Mouse (Mus musculus) cerebellum, postnatal 14 days (tissue): ENCODE measurements around the gene Spata16.
A peak's percentile ranks its signal among the peaks of the same experiment; 100 is the strongest.
"Not testable (repeated sequence)": the region's sequence is repeated elsewhere in the genome, so short reads cannot be mapped to it uniquely, and the experiment has no call there.

ENCODE experiments used
- DNase-seq, 2 experiments: peaks; one replicate each; pipeline ENCODE4 v3.0.0; 2021; ENCODE audit warnings: mixed read lengths in 2 of 2

The Spata16 gene

DNA sequence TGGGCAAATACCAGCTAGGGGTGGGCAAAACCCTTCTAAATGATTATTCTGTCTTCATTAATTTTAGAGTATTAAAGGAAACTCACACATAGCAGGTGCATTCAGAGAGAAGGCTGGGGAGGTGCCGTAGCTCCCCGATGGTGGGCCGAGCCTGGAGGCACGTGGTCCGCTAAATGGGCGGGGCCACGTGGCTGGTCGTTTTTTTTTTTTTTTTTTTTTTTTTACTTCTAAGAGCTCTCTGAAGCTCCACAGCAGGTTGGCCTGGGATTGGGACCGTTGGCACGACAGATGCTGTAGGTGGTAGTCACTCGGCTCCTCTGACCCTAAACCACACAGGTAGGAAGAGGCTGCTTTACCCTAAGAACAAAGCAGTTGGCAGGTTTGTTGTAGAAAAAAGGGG, at the start of gene Spata16:
Spata16 (plus strand) TSS at position 219 of the 400 bp plus-strand sequence.
- no peak for DNase-seq

DNA sequence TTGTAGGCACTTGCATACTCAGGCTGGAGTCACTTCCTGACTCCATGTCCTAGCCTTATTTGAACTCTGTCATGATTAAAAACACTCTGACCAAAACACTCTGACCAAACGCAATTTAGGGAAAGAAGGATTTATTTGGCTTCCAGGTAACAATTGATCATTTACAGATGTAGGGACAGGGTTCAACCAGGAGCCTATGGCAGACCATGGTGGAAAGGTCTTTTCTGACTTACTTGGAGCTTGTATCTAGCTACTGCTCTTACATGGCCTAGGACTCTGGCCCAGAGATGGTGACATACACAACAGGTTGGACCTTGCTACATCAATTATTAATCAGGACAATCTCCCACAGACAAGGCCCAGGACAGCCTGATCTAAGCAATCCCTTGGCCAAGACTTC, 32.6 kb upstream of the Spata16 start:
- DNase-seq: no peak

DNA sequence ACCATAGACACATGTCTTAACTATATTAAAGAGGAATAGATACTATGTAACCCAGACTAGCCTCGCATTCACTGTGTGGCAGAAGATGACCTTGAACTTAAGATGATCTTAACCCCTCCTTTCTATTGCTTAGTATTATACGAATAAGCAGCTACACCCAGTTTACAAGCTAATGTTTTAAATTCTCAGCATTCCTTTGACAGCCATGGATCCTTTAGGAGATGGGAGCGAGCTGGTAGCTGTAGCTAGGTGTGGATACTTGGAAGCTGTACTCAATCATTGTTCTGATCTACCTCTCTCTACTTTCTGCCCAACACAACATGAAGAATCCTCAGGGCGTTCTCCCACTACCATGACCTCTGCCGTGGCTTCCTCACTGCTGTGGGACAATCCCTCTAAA, 28.9 kb upstream of the Spata16 start:
- no peak for DNase-seq

DNA sequence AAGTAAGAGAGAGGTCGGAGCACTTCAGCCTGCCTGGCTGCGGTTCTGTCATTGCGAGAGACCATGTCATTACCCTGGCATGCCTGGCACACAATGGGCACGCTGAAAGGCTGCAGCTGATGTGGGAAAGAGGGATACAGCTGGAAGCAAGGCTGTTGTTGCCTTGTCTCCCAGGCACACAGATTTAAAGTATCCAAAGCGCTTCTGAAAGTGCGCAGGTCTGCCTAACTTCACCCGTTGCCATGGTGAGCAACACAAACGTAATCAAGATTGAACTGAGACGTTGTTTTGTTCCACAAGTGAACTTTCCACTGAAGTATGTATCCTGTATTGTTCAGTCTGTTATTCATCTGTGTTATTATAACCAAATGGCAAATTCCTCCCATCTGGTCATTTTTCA, 1.8 kb downstream of the Spata16 start:
- no peak for DNase-seq

DNA sequence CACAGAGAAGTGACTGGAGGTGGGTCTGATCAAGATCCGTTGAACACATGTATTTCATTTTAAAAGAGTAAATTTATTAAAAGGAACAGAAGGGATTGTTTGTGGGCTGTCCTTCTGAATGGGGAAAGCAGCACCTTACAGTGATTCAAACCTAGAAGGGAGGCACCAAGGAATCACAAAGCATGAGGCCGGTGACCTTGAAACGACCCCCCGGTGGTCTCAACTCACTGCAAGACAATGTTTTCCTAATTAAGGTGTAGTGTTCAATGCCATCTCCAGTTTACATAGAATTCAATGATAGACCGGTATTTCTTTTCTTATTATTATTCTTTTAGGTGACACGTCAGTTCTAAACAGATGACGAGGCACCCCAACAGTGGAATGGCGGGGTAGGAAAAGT, 2.4 kb downstream of the Spata16 start:
- no peak for DNase-seq

DNA sequence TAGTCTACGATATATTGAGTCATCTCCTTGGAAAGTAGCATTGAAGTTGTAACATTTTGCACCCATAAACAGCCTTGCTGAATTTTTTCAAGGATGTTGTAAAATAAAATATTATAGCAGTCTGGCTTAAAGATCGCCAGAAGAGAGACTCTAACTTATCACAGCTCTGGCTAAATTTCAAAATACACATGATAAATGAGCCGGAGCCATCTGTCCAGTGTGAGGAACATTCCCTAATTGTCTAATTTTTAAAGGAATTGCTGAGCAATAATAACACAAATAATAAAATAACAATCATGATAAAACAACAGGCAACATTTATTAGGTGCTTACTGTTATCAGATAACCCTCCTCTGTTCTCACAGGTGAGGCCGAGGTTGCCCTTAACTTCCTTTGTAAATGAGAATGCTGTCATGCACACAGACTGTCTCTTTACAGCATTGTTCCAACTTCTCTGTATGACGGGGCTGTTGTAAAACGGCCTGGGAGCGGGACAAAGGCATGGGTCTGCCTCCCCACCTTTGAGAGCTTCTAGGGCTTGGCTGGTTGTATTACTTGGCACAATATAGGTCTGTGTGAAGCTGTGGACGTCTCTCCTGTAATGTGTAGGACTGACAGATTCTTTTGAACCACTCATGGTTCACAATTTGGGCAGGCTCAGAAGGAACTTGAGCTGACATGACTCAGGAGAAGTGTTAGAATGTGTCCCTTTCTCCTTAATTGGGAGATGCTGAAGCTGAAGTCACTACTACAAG, 3.1 kb downstream of the Spata16 start:
- peak in 1 of 2 experiments; percentile 7 for DNase-seq

DNA sequence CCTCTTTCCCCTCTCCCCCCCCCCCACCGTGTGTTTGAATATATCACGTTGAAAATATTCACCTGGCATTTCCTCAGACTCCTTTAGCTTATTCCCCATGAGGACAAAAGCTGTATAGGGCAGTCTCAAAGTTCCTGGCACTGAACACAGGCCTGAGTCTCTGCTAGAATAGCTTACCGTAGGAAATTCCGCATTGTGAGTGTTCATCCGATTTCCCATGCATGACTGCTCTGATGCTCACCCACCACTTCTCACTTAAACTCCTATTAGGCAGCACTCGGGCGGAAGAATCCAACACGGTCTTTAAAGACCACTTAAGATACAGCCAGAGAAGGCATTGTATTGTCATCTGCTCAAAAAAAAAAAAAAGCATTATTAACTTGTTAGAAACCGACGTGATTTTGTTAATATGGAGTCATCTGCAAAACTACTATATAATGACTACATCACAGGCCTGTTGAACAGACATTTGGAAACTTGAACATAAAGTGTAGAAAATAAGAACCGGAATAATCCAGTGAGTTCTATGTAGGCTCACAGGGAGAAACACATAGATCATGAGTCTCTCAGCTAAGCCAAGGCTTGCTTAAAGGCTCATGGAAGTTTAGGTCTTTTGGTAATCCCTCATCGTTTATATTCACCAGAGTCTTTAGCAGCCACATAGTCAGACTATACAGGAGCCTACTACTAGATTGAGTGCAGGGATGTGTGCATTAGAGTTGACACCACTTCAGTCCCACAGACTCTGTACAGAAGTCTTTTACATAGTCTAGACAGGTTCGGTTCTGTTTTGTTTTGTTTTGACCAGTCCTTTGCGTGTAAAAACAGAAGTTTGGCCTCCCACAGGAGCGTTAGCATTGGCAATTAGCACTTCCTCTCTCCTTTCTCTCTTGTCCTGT, 4.2 kb downstream of the Spata16 start:
- peak; percentile 63 to 64 for DNase-seq

DNA sequence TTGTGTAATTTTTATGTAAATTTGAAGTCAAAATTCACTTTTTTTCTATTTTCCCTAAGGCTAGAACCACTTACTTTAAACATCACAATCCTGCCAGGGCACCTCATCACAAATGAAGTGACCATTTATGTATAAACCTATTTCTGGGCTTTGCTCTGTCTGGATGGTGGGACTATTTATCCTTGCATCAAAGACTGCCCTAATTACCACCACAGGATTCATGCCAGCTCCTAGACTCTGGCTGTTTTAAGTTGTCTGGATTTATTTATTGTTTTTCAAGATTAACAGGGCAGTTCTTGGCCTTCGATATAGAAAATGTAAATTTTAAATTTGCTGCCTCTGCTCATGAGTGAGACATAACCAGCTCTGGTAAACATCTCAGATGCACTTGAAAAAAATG, 6.7 kb downstream of the Spata16 start:
- no peak for DNase-seq

DNA sequence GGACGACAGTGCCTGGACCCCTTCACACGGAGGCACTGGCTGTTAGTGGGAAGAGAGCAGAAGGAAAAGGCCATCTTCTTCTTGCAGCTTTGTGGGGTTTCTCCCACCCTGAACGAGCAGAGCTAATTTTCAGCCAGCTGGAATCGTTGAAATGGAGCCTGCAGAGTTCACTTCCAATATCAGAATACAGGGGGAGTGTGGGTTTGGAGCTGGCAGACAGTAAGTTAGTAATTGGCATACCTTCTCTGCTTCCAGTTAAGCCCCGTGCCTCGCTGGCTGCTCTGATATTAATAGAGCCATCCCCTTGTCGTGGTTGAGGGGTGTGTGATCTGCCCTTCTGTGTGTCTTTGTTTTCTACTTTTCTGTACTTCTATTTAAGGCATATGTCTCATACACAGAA, 9.4 kb downstream of the Spata16 start:
- DNase-seq: peak; percentile 12 to 20

DNA sequence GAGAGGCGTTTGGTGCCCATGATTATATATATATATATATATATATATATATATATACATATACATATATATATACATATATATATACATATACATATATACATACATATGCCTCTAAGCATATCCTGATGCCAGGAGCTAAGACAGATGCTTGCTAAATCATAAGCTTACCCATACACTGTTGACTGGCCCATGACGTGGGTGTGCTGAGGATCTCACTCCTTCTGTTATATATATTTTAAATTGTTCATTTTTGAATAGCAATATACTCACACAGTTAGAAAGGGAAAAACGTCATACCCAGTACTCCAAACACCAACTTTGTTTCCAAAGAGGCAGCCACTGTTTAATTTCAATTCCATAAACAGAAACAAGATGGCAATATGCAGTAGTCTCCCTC, 48.4 kb downstream of the Spata16 start:
- DNase-seq: no peak

DNA sequence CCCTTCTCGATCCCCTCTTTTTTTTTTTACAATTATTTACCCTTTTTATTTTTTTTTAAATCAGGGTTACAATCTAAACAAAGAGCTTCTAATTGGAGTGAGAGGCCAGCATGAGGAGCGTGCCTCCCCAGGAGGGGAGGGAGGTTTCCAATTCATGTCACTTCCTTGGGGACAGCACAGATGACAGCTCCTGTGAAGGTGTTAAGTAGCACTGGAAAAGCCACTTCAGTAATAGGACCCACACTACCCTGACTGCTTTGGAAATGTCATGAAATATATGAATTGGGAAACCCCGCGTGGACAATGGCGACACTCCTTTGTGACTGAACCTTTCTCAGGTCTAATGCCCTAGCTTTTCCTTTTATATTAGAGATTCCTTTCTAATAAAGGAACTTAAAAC, 72.1 kb downstream of the Spata16 start:
- DNase-seq: not testable (repeated sequence)

DNA sequence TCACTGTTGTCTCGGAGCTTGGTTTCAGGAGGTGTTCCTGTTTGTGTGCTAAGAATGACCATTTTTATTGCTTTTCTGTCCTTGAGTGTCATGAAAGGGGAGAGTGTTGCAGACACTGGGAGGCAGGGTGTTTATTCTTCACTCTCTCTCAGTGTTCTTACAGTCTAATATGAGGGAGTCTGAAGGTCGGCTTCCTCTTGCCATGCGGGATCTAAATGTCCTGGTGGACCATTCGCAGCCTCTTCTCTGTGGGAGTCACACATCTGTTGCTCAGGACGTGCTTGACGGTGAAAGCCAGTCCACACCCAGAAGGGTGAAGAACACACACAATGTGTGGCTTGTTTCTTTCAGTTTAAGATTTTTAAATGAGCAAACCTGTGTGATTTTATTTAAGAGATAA, 90.1 kb downstream of the Spata16 start:
- DNase-seq: no peak

DNA sequence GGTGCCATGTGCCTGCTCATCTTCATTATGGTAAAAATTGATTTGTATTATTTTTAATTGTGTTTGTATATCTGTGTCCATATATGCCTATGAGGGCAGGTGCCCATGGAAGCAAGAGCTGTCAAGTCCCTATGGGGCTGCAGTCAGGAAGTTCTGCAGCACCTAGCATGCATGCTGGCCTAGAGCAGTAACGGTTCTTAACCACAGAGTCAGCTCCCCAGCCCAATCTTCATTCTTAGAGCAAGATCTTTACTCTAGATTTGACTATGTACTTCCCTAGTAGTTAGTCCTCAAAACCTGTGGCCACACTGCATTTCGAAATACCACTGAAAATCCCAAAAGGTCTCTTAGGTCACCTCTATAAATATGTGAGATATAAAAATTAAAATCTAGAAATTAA, 113.1 kb downstream of the Spata16 start:
- no peak for DNase-seq

DNA sequence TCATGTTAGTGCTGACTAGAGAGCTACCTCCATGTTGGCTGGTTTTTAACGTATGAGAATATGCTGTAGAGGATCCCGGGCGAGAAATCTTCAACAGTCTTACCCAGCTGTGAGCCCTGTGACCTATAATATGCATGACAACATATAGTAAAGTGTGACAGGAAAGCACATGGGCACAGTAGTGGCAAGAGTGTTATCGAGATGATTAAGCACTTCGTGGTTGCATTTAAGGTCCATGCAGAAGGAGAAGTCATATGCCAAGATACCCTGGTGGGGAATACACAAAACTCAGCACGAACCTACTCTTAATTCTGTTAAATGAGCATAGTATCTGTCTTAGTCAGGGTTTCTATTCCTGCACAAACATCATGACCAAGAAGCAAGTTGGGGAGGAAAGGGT, 115.0 kb downstream of the Spata16 start:
- no peak for DNase-seq

DNA sequence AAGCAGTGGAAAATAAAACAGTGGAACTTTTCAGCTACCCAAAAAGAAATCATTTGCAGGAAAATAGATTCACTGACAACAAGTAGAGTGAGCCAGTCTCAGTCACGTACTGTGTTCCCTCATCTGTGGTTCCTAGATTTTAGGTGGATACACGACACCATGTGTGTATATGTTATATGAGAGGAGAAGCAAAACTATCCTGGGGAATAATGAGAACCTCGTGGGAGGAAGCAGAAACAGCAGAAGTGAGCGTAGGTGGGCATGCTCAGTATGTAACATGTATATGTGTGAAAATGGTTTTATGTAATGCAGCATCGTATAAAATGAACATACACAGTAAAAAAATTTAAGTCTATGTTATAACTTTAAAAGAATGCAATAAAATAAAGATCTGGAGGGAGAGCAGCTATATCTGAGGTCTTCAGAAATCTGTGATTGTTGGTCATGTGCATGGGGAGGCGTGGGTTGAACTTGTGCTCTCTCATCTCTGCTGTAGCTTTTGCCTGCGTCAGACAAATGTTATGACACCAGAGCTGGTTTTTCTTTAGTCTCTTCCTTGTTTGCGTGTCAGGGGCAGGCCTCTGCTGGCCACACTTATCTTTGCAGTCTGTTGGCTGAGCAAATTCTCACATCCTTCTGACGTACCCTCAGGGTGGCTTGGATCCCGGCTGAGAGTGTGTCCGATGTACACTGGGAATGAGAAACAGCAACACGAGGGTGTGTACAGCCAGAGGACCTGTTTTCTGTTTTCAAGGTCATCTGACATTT, 156.1 kb downstream of the Spata16 start:
- no peak for DNase-seq

DNA sequence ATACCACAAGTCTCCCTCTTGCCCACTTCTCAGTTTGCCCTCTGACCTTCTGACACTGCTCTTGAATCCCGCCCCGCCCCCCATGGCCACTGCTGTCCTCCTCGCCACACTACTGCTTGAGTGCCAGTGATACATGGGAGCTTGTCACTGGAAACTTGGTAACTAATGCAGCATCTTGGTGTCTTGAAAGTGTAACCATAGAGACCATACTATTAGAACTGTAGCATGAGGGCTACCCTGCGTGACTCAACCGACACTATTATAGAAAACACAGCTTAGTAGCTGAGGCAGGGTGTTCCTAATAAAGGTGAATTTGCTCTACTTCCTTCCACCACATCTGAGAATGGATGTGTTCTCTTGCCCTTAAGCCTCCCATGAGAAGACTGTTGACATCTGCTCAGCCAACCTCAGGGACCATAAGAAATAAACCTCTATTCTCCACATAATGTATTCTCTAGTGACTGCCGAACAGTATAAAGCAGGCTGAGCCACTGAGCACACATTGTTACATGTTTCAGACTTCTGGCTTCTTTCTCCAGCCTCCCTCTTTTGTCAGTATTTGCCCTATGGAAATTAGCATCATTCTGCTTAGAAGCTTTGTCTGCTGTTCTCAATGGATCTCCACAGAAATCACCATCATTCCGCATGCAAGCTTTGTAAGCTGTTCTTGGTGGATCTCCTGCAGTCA, 158.6 kb downstream of the Spata16 start:
- DNase-seq: no peak

DNA sequence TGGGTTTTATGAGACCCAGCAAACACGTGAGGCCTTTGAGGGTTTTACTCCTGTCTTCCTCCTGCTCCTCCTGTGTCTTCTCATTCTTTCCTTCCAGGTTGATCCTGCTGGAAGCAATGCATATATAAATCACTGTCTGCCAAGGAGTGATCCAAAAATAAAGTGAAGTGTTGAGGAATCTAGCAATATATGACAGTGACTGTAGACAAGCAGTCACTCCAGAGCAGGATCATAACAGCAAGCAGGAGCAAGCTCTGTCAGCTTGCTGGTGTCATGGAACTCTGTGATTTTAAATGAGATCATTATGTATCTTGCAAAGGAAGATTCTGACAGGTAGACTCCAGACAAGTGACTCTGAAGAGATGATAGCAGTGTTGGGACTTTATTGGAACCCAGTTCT, 159.5 kb downstream of the Spata16 start:
- DNase-seq: no peak

DNA sequence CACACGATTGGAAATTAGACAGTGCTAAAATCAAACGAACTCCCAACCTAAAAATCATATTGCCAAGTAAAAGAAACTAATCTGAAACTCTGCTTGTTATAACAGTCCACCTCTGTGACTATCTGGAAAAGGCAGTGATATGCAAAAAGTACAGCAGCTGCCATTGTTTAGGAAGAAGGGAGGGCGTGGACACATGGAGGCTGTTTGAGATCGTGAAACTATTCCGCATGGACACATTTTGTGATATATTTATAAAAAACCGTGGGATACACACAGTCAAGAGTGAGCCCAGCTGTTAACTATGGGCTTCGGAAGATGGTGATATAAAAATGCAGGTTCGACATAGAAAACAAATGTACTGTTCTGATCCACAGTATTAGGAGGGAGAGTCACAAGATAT, 176.9 kb downstream of the Spata16 start:
- DNase-seq: no peak

DNA sequence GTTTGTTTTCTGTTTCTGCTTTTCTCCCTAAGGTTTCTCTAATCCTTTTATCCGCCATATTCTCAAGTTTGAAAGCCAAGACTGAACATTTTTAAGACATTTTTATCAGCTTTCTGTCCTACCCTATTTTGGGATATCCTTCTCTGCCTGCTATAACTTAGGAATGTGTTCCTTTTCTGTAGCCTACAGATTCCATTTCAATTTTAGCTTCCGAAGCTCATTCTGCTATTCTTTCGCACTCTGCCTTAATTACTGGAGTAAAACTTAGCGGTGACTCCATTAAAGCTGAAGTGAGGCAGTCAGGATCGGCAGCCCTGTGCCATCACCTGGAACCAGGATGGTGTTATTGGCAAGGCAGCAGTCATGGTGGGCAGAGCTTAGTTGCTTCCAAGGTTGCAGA, 178.3 kb downstream of the Spata16 start:
- DNase-seq: no peak

DNA sequence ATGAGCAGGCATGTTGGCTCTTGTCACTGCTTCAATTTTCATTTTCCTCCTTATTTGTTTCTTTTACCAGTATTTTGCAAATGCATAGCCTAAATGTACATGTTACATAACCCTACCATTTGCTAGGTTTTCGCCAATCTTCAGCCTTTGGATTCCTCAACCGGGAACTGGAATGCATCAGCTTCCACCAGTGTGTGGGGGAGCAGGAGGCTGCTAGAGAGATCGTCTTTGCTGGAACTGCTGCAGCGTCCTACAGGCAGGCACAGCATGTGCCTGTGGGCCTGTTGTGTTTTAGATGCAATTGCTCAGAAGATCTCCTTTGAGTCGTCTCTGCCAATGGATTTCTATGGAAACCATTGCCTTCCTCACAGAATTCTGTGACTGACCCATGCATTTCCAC, 182.0 kb downstream of the Spata16 start:
- DNase-seq: no peak

DNA sequence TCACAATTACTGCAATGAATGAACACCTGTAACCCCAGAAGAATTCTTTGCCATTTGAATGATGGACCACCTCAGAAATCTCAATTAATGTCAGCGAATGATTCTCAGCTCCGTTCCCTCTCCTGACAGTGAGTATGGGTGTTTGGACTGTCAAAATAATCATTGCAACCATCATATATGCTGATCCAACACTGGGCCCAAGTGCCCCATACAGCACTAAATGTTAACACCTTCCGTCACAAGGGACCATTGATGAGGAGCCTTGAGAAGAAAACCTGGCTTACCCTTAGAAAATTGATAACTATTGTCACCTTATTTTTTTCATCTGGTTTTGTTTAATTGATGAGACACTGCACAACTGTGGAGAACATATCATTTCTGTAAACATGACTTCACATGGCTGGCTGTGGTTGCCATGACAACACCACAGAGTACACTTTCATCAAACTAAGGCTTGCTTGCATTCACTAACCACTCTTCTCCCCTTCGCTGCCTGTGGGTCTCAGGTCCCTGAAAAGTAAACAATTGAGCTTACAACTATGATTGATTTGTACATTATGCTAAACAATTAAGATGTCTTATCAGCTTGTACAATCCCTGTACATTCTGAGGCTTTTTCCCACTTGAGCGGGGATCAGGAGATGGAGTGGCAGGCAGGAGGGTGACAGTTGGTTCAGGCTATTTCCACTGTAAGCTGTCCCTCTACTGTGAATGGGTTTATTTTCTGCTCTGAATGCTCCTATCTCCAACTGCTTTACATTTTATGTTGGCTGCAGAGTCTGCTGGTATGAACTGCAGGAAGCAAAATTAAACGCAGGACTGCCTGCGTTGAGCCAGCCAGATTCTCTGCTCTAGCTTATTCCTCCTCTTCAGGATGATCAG, 189.8 kb downstream of the Spata16 start:
- DNase-seq: no peak

DNA sequence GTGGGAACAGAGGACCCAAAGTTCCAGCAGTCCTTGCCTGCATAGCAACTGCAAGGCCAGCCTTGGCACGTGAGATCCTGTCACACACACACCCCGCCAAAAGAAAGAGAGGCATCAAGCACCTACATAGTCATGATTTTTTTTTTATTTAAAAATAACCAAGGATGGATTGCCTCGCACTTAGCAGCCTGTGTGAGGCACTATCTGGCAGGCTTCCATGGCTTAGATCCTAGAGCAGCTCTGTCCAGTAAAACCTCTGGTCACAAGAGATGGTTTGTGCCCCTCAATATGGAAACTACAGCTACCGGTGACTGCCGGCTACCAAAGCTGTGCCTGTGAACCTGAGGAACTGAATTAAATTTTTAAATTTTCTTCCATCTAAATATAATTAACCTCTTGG, 195.5 kb downstream of the Spata16 start:
- peak in 1 of 2 experiments; percentile 15 for DNase-seq
